Mouse (Mus musculus) kidney, adult 11 months (tissue): ENCODE measurements around the gene Cd99l2.
A peak's percentile ranks its signal among the peaks of the same experiment; 100 is the strongest.

Experiments
- DNase-seq: peaks from one replicate; pipeline ENCODE4 v3.0.0; 2022

The Cd99l2 gene

DNA sequence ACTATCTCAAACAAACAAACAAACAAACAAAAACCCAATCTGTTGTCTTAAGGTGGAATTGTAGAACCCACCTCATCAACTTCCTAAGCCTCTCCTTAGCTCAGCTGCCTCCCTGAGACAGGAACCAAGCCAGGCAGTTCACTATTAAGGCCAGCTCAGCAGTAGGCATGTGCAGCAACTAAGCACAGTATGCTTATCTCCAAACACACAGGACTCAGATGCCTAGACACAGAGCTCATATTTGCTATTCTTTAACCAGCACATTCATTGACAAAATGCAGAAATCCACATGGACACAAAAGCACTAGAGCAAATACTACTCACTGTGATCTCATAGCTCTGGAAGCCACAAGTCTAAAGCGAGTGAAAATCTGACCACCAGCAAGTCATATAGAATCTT, 27.2 kb downstream of the Cd99l2 start:
- no peak for DNase-seq

DNA sequence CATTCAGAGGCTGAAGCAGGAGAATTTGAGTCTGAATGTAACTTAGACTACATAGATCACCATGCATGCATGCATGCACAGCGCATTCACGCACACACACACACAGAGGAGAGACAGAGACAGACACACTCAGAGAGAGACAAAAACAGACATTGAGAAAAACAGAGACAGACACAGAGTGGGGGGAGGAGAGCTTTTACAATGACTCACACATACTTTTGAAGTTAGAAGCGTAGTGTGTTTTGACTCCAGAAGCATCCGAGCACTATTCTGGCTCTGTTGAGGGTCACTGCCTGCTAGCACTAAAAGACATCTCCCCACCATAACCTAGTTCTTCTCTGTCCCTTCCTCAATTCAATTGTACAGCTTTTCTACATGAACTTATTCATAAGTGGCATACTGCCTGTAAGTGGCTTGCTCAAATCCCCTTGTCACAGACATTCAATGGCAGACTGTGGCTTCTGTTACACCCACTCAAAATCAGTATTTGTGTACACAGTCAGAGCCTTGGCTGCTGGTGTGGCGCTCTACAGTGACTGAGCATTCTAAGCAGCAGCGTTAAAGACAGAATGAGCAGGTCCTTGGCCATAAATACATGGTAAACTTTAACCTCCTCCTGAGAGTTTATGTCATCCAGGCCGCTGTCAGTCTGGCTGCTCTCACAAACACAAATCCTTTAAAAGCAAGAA, 28.4 kb downstream of the Cd99l2 start:
- DNase-seq = no peak

GRCm38 (mm10) chrX:71456078-71456737, 36.4 kb downstream of the Cd99l2 start:
- no peak for DNase-seq

DNA sequence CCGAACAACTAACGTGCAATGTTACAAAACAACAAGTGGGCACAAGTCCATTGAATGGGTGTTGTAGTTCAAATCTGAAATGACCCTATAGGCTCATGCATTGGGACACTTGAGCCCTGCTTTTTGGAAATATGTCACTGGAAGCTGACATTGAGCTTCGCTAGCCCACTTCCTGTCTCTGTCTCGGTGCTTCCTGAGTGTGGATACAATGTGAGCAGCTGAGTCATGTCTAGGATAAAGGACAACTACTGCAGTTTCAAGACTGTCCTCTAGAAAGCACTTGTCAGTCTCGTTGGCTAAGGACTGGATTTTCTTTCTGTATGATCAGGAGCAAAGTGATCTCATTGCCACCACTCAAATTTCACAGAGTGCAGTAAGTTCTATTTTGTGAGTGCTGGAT, 49.7 kb downstream of the Cd99l2 start:
- no peak for DNase-seq

DNA sequence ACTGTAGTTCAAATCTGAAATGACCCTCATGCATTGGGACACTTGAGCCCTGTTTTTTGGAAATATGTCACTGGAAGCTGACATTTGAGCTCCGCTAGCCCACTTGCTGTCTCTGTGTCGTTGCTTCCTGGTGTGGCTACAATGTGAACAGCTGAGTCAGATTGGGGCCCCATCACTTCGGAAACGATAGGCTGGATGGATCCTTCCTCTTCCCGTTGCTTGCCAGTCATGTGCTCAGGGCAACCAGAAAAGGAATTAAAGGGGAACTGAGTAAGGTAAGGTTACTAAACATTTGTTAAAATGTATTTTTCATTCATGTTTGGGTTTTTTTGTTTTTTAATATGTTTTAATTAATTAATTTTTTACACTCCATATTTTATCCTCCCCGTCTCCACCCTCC, 53.2 kb downstream of the Cd99l2 start:
- no peak for DNase-seq

DNA sequence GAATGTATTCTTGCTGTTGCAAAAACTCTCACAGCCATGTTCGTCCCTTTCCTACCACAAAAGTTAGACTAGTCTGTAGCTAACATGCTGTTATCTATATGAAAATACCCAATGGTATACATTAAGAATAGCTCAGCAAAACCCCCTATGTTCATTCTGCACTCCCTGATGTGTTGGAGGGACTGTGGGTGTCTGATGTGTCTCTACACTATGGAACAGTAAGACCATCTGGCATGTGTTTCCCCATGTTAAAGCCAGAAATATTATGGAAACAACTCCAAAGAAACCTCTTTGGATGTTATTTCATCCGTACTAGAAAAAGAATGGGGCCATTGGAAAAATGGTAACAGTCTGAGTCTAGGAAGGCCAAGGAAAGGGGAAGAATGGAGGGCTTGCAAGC, 57.1 kb downstream of the Cd99l2 start:
- no peak for DNase-seq

DNA sequence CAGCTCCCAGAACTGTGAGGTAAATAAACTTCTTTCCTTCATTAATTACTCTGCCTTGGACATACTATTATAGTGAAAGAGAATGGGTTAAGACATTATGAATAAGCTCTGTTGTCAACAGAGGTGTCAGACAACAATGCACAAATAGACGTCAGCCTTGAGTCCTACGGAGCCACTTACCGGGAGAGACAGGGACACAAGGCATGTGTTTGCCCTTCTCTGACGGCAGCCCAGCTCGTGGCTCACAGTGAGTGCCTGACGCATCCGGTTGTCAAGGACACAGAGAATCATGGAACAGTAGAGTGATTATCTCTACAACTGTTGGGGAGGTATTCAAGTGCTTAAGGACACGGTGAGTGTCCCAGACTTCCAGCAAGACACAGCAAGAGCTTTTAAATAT, 57.8 kb downstream of the Cd99l2 start:
- DNase-seq = no peak

- DNase-seq = no peak
Observed at GRCm38 (mm10) chrX:71434448-71434847, 58.2 kb downstream of the Cd99l2 start.

DNA sequence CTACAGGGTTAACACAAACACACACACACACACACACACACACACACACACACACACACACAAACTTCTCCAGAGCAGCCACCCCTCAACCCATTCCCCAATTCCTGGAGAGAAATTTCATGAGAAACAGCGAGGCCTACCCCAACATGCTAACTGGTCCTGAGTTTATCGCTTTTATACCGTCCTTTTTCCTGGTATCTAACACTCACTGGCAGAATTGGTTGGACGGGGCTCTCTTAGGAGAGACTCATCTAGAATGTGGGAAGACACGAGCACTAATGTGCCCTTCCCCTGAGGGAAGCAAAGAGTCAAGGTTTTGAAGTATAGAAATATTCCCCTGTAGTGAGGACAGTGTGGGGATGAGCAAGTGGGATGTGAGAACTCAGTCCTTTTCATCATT, 61.7 kb downstream of the Cd99l2 start:
- DNase-seq = no peak

- no peak for DNase-seq
Observed at GRCm38 (mm10) chrX:71427491-71427890, 65.2 kb downstream of the Cd99l2 start.

DNA sequence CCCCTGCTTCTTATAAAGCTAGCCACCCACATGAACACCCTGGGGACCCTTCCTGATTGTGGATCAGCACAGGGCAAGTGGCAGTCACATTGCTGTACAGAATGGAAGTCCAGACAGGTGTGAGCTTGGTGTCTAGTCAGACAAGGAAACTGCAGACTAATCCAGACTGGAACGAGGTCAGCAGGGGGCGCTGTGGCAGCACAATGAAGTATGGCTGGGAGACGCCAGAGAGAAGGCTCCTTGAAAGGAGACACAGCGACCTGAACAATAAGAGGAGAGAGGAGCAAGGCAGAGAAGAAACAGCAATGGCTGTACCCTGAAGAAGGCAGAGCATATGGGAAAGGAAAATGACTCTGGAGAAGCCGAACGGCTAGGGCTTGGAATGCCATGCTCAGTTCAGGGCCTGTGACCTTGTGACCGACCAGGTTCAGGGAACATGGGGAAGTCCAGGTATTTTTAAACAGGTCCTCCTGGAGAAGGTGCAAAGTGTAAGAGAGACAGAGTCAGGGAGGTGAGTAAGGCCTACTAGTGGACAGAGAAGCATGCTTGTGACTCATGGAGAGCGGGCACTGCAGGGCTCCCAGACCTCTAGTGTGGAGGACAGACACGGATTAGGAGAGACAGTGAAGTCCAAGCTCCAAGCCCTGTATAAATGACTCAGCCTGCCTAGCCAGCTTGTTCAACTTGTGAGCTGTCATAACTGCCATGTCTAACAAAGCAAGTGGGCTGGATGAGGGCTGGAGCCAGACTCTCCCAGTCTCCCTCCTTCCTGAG, 66.7 kb downstream of the Cd99l2 start:
- DNase-seq = peak; percentile 65

DNA sequence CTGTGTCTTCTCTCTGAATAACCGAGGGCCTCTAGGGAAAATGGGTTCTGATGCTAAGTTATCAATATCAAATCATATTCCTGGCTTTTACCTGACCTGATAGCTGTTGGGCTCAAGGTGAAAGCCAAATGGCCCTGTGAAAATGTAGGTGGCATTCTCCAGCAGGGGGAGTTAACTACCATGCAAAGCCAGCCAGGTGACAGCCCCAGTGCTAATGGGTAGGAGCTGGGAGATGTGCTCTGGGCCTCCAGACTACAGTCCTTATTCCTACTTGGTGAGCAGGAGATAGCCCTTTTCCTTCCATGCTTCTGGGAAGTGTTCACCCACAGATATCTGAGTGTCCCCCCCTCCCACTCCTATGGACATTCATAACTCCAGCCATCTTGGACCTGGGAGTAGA, 67.8 kb downstream of the Cd99l2 start:
- no peak for DNase-seq

- DNase-seq = no peak
Observed at GRCm38 (mm10) chrX:71413616-71414015, 79.0 kb downstream of the Cd99l2 start.

GRCm38 (mm10) chrX:71412776-71413175, 79.9 kb downstream of the Cd99l2 start:
- no peak for DNase-seq

- no peak for DNase-seq
Observed at GRCm38 (mm10) chrX:71408386-71408785, 84.3 kb downstream of the Cd99l2 start.

DNA sequence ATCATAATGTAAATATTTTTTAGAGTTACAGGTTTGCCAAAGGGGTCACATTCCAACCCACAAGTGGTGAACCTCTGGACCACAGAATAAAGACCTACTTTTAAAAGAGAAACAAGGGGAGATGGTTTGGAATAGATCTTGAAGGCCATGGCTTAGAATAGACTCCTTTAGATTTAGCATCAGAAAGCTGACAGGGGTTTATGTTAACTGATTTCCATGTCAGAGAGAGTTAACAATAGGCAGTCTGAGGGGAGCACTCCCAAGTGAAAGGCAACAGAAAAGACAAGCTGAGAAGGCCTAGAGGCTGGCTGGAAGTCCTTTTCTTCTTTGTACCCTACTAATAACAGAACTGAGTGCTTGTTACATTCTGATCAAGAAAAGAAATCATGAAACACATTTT, 86.4 kb downstream of the Cd99l2 start:
- no peak for DNase-seq

- no peak for DNase-seq
Observed at GRCm38 (mm10) chrX:71396326-71396725, 96.3 kb downstream of the Cd99l2 start.

DNA sequence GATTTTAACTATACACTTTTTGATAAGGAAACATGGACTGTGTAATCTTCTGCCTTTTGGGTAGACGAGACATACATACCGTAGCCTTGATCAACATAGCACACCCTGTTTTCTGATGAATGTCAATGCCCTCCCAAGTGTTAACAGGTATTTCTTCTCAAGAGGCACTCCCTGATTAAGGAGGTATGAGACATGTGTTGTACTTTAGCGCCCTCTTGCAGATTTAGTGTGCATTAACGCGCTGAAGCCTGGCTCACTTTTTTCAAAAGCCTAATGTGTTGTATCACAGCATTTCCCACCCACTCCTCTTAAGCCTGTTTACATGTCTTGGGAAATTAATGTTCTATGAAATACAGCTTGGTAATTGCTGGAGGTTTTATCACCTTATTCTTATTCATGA, 111.1 kb downstream of the Cd99l2 start:
- DNase-seq = no peak

DNA sequence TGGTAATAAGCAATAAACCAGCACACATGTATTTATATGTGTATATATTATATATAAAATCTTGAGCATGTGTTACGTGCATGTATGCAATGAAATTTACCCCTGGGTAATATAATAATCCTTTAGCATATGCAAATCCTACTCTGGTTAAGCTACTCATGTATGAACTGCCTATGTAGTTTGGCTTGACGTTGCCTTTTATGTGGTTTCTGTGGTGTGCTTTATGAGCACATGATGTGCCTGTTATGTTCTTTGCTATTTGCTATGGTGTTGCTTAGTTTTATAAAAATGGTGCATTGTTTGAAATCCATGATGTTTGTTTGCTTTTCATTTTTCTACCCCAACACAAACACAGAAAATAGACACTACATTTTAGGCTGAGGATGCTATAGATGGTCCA, 114.2 kb downstream of the Cd99l2 start:
- no peak for DNase-seq

- no peak for DNase-seq
Observed at GRCm38 (mm10) chrX:71376781-71377180, 115.9 kb downstream of the Cd99l2 start.
